Mouse (Mus musculus): ENCODE measurements at regions not wholly inside any gene's neighbourhood (a gene's known extent, or its start where the extent isn't known, plus 50 kb on each side); places are given as distances from the start of the nearest gene placed in this dataset.

DNA sequence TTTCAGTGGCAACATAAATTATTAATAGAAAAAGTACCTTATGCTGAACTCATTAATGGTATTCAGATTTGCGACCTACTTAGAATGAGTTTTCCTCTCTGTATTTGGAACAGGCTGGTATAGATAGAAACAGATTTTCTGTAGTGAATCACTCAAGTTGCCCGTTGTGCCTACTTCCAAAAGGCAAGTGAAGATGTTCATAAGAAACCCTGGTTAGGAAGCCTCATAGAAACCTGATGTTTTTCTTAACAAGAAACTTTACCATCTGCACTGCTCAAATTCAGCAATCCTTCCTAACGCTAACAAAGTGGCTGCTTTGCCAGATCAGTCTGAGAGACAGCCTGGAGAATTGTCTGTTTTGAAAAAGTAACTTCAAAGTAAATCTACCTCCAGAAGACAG, 242.5 kb upstream of the Zfp352 start:
- TF ChIP-seq CTCF (IDR thresholded peaks at IDR 0.05; ENCODE audit: borderline replicate concordance, insufficient read depth, low read depth, low read length) (no peak), POLR2A (IDR thresholded peaks at IDR 0.05; ENCODE audit: borderline replicate concordance, insufficient read depth, low read length) (no peak)

All from cerebellum, adult 2 months (tissue).